Mouse (Mus musculus): ENCODE data around the gene Lrrc29.

The Lrrc29 gene

GRCm38 (mm10) chr8:105343791-105344574 is 17.9 kb upstream of the Lrrc29 start:
- DNase-seq, result no peak

- no peak for DNase-seq
Measured at GRCm38 (mm10) chr8:105342768-105343167, 16.7 kb upstream of the Lrrc29 start.

DNA sequence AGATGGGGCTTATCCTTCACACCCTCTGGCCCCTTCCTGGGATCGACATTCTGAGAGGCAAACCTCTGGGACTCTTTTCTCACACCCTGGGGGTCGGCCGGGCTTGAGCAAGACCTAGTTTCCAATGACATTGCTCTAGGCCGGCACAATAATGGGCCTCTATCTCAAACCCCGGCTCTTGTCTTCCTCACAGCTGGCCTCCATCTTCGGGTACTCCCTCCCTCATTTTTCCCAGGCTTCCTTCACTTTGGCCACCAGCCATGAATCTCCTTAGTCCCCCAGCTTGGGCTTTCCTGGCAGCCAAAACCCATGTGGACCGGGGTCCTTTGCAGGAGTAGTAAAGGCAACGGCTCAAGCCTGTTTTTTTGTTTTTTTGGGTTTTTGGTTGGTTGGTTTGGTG is 15.3 kb upstream of the Lrrc29 start:
- no peak for DNase-seq

GRCm38 (mm10) chr8:105339886-105340635 is 14.0 kb upstream of the Lrrc29 start:
- DNase-seq, result peak; percentile 50

- no peak for DNase-seq
Measured at GRCm38 (mm10) chr8:105338992-105339391, 12.9 kb upstream of the Lrrc29 start.

DNA sequence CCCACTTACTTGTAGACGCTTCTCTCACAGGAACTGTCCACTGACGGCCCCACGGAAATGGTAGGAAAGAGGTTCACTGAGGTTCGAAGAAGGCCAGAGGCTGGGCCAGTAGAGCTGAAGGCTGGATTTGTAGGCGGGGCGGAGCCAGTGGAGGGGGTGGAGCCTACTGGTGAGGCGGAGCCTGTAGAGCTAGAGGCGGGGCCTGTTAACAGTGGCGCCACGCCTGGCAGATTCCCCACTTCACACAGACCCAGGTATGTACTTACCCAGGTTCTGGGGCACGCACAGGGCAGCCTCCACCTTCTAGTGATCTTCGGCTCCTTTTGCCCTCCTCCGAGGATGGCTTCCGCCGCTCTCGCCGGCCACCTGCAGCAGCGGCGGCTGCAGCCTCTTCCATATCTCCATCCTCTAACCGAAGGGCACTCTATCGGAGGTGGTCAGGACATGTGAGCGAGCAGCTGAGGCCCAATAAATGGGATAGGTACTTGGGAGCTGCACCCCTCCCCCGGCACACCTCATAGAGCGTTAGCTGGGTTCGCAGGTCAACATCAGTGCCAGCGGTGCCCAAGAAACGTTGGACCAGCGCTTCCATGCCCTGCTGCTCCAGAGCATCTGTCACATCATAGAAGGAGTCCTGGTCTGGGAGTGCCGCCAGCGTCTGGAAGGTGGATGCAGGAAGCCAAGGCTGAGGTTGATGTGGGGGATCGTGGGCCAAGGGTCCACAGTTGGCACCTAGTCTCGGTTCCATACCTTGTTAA is 10.5 kb upstream of the Lrrc29 start:
- no peak for DNase-seq

DNA sequence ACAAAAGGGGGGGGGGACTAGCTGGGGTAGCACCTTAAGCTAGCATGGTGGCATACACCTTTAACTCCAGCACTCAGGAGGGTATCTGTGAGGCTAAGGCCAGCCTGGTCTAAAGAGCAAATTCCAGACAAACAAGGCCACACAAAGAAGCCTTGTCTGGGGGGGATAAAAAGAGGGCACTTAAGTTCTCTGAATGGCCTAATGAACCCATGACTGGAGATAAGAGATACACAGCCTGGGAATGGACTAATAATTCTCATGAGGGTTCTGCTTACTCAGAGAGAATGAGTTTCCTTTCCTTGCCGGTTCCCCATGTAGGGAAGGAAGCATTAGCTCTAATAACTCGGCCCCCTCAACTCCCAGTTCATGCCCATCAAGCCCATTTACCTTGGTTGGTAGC is 6.4 kb upstream of the Lrrc29 start:
- DNase-seq, result no peak

- no peak for DNase-seq
Measured at GRCm38 (mm10) chr8:105331931-105332330, 5.9 kb upstream of the Lrrc29 start.

DNA sequence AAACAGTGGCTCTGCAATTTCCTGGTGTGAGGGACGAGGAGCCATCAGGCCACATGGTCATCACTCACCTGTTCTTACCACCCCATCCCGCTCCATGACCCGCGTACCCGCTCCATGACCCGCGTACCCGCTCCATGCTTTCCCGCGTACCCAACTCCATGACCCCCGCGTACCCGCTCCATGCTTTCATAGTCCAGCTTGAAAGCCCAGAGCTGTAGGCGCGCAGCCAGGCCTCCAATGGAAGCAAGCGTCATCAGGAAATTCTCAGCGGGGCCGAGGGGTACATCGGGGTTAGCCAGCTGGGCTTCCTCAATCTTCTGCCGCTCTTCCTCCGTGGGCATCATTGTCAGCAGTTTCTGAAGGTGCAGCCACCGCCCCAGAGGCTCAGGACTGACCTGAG is 5.4 kb upstream of the Lrrc29 start:
- no peak for DNase-seq

- no peak for DNase-seq
Measured at GRCm38 (mm10) chr8:105330325-105330724, 4.2 kb upstream of the Lrrc29 start.

GRCm38 (mm10) chr8:105326968-105327367 is 890 bp upstream of the Lrrc29 start:
- no peak for DNase-seq

GRCm38 (mm10) chr8:105325641-105326093 is 411 bp downstream of the Lrrc29 start:
- DNase-seq, result no peak

GRCm38 (mm10) chr8:105323183-105323582 is 2.9 kb downstream of the Lrrc29 start:
- DNase-seq, result no peak

DNA sequence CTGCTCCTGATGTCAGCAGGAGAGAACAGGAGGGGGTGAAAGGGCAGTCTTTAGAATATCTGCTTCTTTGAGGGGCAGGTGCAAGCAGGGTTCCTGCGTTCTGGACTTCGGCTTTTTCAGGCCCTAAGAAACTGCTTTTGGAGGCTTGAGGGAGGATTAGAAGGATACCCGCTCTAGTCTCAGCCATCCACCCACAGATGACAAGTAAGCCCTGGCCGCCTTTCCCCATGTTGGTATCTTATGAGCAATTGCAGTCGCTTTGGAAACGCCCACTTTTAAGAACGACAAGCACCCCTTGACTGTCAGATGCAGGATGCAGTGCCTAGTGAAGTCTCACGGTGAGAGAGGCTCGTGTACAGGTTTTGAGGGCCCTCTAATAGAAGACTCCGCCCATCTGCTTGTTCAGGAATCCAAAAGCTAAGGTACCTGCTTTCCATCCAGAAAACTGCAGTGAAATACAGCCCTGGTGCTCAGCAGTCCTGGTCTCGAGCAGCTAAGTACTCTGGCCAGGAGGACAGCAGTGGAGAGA is 7.4 kb downstream of the Lrrc29 start:
- DNase-seq, result no peak

- DNase-seq, result no peak
Measured at GRCm38 (mm10) chr8:105317941-105318340, 8.1 kb downstream of the Lrrc29 start.

- no peak for DNase-seq
Measured at GRCm38 (mm10) chr8:105315073-105315769, 10.9 kb downstream of the Lrrc29 start.

GRCm38 (mm10) chr8:105313622-105314402 is 12.3 kb downstream of the Lrrc29 start:
- DNase-seq, result no peak

DNA sequence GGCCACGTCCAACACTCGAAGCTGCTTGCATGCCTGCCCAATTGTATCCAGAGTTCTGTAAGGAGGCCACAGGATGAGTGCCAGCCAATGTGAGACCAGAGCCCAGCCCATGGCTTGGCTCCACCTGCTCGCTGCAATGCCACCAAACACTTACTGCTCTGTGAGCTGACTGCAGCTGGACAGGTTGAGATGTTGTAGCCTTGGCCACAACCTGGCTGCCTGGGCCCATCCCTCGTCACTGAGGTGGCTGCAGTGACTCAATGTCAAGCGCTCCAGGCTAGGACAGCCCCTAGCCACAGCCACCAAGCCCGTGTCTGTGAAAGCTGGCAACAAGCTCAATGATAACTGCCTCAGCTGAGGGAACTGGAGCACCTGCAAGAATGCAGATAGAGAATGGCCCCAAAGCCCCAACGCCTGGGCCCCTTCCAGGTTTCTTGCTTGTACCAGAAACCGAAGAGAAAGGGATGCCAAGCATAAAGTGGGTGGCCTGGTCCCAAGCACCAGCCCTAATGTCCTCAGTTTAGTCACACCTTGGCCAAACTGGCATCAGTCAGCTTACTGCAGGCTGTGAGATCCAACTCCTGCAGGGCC is 13.1 kb downstream of the Lrrc29 start:
- no peak for DNase-seq

DNA sequence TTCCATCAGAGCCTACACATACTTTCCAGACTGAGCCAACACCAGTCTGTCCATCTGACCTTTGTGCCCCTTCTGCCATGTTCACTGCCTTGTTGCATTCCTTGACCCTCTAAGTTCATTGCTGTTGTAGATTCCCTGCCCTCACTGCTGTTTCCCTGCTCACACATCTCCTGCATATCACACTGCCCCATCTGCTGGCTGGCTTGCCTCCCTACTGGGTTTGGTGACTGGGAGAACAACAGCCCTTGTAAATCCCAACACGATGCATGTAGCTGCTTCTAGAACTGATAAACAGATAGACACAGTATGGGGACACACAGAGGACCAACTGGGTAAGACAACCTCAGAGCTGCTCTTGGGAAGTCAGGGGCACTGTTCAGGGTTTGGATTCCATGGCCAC is 14.4 kb downstream of the Lrrc29 start:
- no peak for DNase-seq

GRCm38 (mm10) chr8:105310118-105310517 is 16.0 kb downstream of the Lrrc29 start:
- DNase-seq, result no peak

DNA sequence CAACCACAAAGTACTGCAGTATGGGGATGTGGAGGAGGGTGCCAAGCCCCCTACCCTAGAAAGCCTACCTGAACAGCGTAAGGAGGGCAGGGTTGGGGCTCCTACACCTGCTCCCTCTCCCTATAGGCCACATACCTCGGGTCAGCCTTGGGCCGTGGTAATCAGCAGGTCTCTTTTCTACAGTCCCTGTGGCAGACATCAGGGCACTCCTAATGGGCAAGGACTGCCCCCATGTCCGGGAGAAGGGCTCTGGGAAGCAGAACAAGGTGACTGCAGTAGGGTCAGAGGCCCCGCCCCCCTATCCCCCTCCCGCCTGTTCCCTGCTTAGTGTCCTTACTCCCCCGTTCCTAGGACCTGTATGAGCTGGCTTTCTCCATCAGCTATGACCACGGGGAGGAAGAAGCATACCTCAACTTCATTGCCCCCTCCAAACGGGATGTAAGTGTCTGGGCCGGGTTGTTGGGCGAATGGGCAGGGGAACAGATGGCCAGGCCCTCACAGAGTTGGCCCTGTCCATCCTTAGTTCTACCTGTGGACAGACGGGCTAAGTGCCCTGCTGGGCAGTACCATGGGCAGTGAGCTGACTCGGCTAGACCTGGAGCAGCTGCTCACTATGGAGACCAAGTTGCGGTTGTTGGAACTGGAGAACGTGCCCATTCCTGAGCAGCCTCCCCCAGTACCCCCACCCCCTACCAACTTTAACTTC is 16.8 kb downstream of the Lrrc29 start:
- DNase-seq, result no peak

Measured in kidney, adult 18-20 months (tissue).